Mouse (Mus musculus): ENCODE measurements at regions not wholly inside any gene's neighbourhood (a gene's known extent, or its start where the extent isn't known, plus 50 kb on each side); places are given as distances from the start of the nearest gene placed in this dataset.

GRCm38 (mm10) chr10:23600701-23601100 is 186.4 kb downstream of the Rps12 start:
- TF ChIP-seq EP300 (IDR thresholded peaks at IDR 0.05; ENCODE audit: low read depth) (no peak), CTCF (IDR thresholded peaks at IDR 0.05; ENCODE audit: low read depth) (no peak)
- Histone ChIP-seq H3K9ac (replicated peaks) (no peak overlapping the region), H3K27me3 (ENCODE audit: insufficient read depth, low read length) (no peaks in the 10 kb centered on the region), H3K27ac (ENCODE audit: low read depth) (no peak overlapping the region), H3K9me3 (ENCODE audit: low read length) (no peaks in the 10 kb centered on the region), H3K4me1 (ENCODE audit: insufficient read depth) (no peaks in the 10 kb centered on the region), H3K4me2 (ENCODE audit: low read depth, low read length) (no peak overlapping the region), H3K4me3 (ENCODE audit: low read depth, low read length) (no peak overlapping the region), H3K36me3 (replicated peaks; ENCODE audit: insufficient read depth, low read length) (no peaks in the 10 kb centered on the region)
- ATAC-seq = no peak
- no peak for DNase-seq
- WGBS (ENCODE audit: insufficient replicate concordance) = 77% methylated on average over 5 of the region's 5 CpGs

DNA sequence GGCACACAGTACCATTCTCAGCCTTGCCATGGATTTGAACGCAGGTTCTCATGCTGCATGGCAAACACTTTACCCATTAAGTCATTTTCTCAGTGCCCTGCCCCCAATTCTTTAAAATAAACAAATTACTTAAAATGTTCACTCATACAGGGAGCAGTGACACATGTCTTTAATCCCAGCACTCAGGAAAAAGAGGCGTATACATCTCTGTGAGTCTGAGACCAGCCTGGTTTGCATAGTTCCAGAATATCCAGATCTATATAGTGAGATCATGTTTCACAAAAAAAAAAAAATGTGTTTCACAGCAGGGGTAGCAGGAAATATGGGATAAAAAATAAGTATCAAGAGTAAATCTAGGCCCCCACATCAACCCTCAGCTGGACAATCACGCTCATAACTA is 191.5 kb downstream of the Rps12 start:
- no peak overlapping the region for H3K9ac ChIP-seq (replicated peaks)
- no peak overlapping the region for H3K27ac ChIP-seq (ENCODE audit: low read depth)
- ATAC-seq (no peak), DNase-seq (no peak)
- no peaks in the 10 kb centered on the region for H3K36me3 ChIP-seq (replicated peaks; ENCODE audit: insufficient read depth, low read length)
- TF ChIP-seq EP300 (IDR thresholded peaks at IDR 0.05; ENCODE audit: low read depth) (no peak), CTCF (IDR thresholded peaks at IDR 0.05; ENCODE audit: low read depth) (no peak)
- no peaks in the 10 kb centered on the region for H3K4me1 ChIP-seq (ENCODE audit: insufficient read depth)
- no peaks in the 10 kb centered on the region for H3K27me3 ChIP-seq (ENCODE audit: insufficient read depth, low read length)
- no peak overlapping the region for H3K4me3 ChIP-seq (ENCODE audit: low read depth, low read length)
- no peaks in the 10 kb centered on the region for H3K9me3 ChIP-seq (ENCODE audit: low read length)
- 85% methylated on average over 3 of the region's 3 CpGs for WGBS (ENCODE audit: insufficient replicate concordance)
- no peak overlapping the region for H3K4me2 ChIP-seq (ENCODE audit: low read depth, low read length)

DNA sequence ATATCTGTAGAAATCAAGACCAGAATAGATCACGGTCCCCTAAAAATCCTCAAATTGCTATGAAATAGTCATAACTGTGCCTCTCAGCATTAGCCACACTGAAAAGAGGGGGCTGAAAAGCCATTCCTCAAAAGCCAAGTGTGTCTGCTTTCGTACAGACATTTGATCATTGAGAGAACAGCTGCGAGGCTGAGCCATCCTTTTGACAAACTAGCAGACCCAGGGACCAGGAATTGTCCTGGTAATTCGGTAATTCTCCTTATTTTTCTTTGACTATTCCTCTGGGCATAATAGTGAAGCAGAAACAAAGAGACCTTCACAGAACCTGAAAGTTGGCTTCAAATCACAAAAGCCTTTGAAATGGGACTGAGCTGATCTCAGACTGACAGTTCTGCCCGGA is 206.8 kb downstream of the Rps12 start:
- H3K27me3 ChIP-seq (ENCODE audit: insufficient read depth, low read length) = no peaks in the 10 kb centered on the region
- ATAC-seq = no peak
- no peak overlapping the region for H3K4me2 ChIP-seq (ENCODE audit: low read depth, low read length)
- no peak overlapping the region for H3K4me3 ChIP-seq (ENCODE audit: low read depth, low read length)
- H3K4me1 ChIP-seq (ENCODE audit: insufficient read depth) = no peaks in the 10 kb centered on the region
- 70% methylated on average over 5 of the region's 5 CpGs for WGBS (ENCODE audit: insufficient replicate concordance)
- DNase-seq = no peak
- TF ChIP-seq EP300 (IDR thresholded peaks at IDR 0.05; ENCODE audit: low read depth) = no peak
- TF ChIP-seq CTCF (IDR thresholded peaks at IDR 0.05; ENCODE audit: low read depth) = no peak
- no peaks in the 10 kb centered on the region for H3K9me3 ChIP-seq (ENCODE audit: low read length)
- H3K9ac ChIP-seq (replicated peaks) = no peak overlapping the region
- no peak overlapping the region for H3K27ac ChIP-seq (ENCODE audit: low read depth)
- H3K36me3 ChIP-seq (replicated peaks; ENCODE audit: insufficient read depth, low read length) = no peaks in the 10 kb centered on the region

- Histone ChIP-seq H3K4me1 (ENCODE audit: insufficient read depth) (no peaks in the 10 kb centered on the region), H3K27ac (ENCODE audit: low read depth) (no peak overlapping the region), H3K4me2 (ENCODE audit: low read depth, low read length) (no peak overlapping the region), H3K27me3 (ENCODE audit: insufficient read depth, low read length) (no peaks in the 10 kb centered on the region), H3K9me3 (ENCODE audit: low read length) (no peaks in the 10 kb centered on the region), H3K36me3 (replicated peaks; ENCODE audit: insufficient read depth, low read length) (no peaks in the 10 kb centered on the region), H3K9ac (replicated peaks) (no peak overlapping the region), H3K4me3 (ENCODE audit: low read depth, low read length) (no peak overlapping the region)
- DNase-seq = no peak
- 68% methylated on average over 4 of the region's 4 CpGs for WGBS (ENCODE audit: insufficient replicate concordance)
- ATAC-seq = no peak
- TF ChIP-seq EP300 (IDR thresholded peaks at IDR 0.05; ENCODE audit: low read depth) = no peak
- TF ChIP-seq CTCF (IDR thresholded peaks at IDR 0.05; ENCODE audit: low read depth) = no peak
These were observed 216.1 kb downstream of the Rps12 start for GRCm38 (mm10) chr10:23571013-23571412.

GRCm38 (mm10) chr10:23569386-23569785 is 217.7 kb downstream of the Rps12 start:
- Histone ChIP-seq H3K9me3 (ENCODE audit: low read length) (no peaks in the 10 kb centered on the region), H3K4me2 (ENCODE audit: low read depth, low read length) (no peak overlapping the region), H3K4me3 (ENCODE audit: low read depth, low read length) (no peak overlapping the region), H3K27ac (ENCODE audit: low read depth) (no peak overlapping the region), H3K4me1 (ENCODE audit: insufficient read depth) (no peaks in the 10 kb centered on the region), H3K9ac (replicated peaks) (no peak overlapping the region), H3K36me3 (replicated peaks; ENCODE audit: insufficient read depth, low read length) (no peaks in the 10 kb centered on the region), H3K27me3 (ENCODE audit: insufficient read depth, low read length) (no peaks in the 10 kb centered on the region)
- TF ChIP-seq EP300 (IDR thresholded peaks at IDR 0.05; ENCODE audit: low read depth) (no peak), CTCF (IDR thresholded peaks at IDR 0.05; ENCODE audit: low read depth) (no peak)
- no peak for ATAC-seq
- no peak for DNase-seq

DNA sequence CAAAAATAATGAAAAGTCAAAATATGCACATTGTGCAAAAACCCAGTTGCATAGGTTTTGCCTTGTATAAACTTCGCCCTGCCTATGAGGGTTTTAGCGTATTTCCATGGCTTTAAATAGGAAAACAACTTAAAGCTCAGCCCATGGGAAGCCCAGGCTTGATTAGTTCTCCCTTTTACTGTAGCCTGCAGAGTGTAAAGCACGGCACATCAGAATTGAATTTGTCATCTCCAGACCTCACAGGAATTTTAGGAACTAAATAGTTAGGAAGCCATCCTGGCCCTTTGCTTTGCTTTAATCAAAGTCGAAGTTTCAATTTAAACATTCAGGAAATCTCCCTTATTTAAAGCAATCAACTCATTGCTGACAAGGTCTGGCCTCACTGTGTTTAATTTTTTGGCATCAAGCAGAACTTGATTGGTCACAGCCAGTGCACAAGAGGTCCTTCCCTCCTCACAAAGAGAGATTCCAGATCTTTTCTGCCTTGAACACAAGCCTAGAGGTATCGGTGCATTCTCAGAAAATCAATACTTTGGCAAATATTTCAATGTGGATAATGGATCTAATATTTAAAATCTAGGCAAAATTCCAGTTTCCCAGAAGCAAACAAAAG is 211.8 kb upstream of the Eya4 start:
- no peaks in the 10 kb centered on the region for H3K9me3 ChIP-seq (ENCODE audit: low read length)
- no peaks in the 10 kb centered on the region for H3K27me3 ChIP-seq (ENCODE audit: insufficient read depth, low read length)
- H3K4me3 ChIP-seq (ENCODE audit: low read depth, low read length) = no peak overlapping the region
- no peak overlapping the region for H3K4me2 ChIP-seq (ENCODE audit: low read depth, low read length)
- no peaks in the 10 kb centered on the region for H3K4me1 ChIP-seq (ENCODE audit: insufficient read depth)
- ATAC-seq (no peak), DNase-seq (no peak)
- H3K9ac ChIP-seq (replicated peaks) = no peak overlapping the region
- no peak for TF ChIP-seq CTCF (IDR thresholded peaks at IDR 0.05; ENCODE audit: low read depth)
- no peak for TF ChIP-seq EP300 (IDR thresholded peaks at IDR 0.05; ENCODE audit: low read depth)
- WGBS (ENCODE audit: insufficient replicate concordance) = 75% methylated on average over 5 of the region's 5 CpGs
- no peaks in the 10 kb centered on the region for H3K36me3 ChIP-seq (replicated peaks; ENCODE audit: insufficient read depth, low read length)
- no peak overlapping the region for H3K27ac ChIP-seq (ENCODE audit: low read depth)

All from liver, postnatal 0 days (tissue).